Mouse (Mus musculus) MEL (cell line): ENCODE measurements around the gene Mymx. TPM values are rescaled to one million over a fixed set of nuclear protein-coding genes. Genes with fewer than 3 reads are reported as not detected.
A peak's percentile ranks its signal among the peaks of the same experiment; 100 is the strongest.

Experiments used
- DNase-seq: peaks from one replicate; pipeline ENCODE4 v3.0.0; 2011; ENCODE audit warnings: low read depth, low spot score
- H3K27ac ChIP-seq: 2 replicates; pipeline ENCODE4 v1.5.1; 2012; ENCODE audit warnings: low read depth, mild to moderate bottlenecking, control low read depth, low read length, moderate library complexity; ENCODE audit not compliant: control insufficient read depth
- H3K27me3 ChIP-seq, 2 experiments: fragments of 150-350 bp in 1 of 2; sonication (generic) in 1 of 2; 2 replicates each; pipeline ENCODE4 v1.6.1; 2012; ENCODE audit warnings: low read length in 2 of 2, mild to moderate bottlenecking in 2 of 2, improper control_type of control experiment in 1 of 2, moderate library complexity in 1 of 2; ENCODE audit not compliant: insufficient read depth in 2 of 2, control insufficient read depth in 1 of 2
- H3K36me3 ChIP-seq, 2 experiments: 2 replicates each; pipeline ENCODE4 v1.6.1; 2012 to 2014; ENCODE audit warnings: low read length in 2 of 2, improper control_type of control experiment in 1 of 2, inconsistent platforms in 1 of 2, mild to moderate bottlenecking in 1 of 2; ENCODE audit not compliant: insufficient read depth in 2 of 2, control insufficient read depth in 1 of 2
- H3K4me1 ChIP-seq, 2 experiments: fragments of 150-350 bp in 1 of 2; sonication (generic) in 1 of 2; 2 replicates each; pipeline ENCODE4 v1.6.1; 2012; ENCODE audit warnings: low read length in 2 of 2, improper control_type of control experiment in 1 of 2, mild to moderate bottlenecking in 1 of 2; ENCODE audit not compliant: insufficient read depth in 2 of 2, control insufficient read depth in 1 of 2
- H3K4me3 ChIP-seq, 2 experiments: fragments of 150-350 bp in 1 of 2; sonication (generic) in 1 of 2; 2 replicates each; pipeline ENCODE4 v1.5.1; 2012; ENCODE audit warnings: low read depth in 2 of 2, low read length in 2 of 2, mild to moderate bottlenecking in 2 of 2, moderate library complexity in 2 of 2, control low read depth in 1 of 2, improper control_type of control experiment in 1 of 2; ENCODE audit not compliant: control insufficient read depth in 1 of 2, insufficient read depth in 1 of 2
- H3K79me2 ChIP-seq: 2 replicates; pipeline ENCODE4 v1.6.1; 2012; ENCODE audit warnings: mild to moderate bottlenecking, low read length, moderate library complexity; ENCODE audit not compliant: control insufficient read depth, poor library complexity, insufficient read depth
- H3K9ac ChIP-seq: 2 replicates; pipeline ENCODE4 v1.6.1; 2012; ENCODE audit warnings: low read depth, mild to moderate bottlenecking, control low read depth, low read length, moderate library complexity; ENCODE audit not compliant: control insufficient read depth, poor library complexity, severe bottlenecking
- H3K9me3 ChIP-seq: fragments of 150-350 bp; sonication (generic); replicated peaks from 2 replicates; pipeline ENCODE4 v1.6.1; 2012; ENCODE audit warnings: mild to moderate bottlenecking, low read length, improper control_type of control experiment, moderate library complexity; ENCODE audit not compliant: insufficient read depth
- CHD2 ChIP-seq: IDR thresholded peaks from 2 replicates; pipeline ENCODE4 v1.6.1; 2011; ENCODE audit warnings: low read length, improper control_type of control experiment
- CTCF ChIP-seq, 3 experiments: IDR thresholded peaks in 2 of 3; conservative IDR thresholded peaks in 1 of 3; 2 replicates each; pipeline ENCODE4 v1.5.1; 2011 to 2012; ENCODE audit warnings: low read length in 3 of 3, low read depth in 2 of 3, mild to moderate bottlenecking in 2 of 3, improper control_type of control experiment in 1 of 3, inconsistent platforms in 1 of 3, mixed read lengths in 1 of 3, moderate library complexity in 1 of 3; ENCODE audit not compliant: control insufficient read depth in 1 of 3, insufficient read depth in 1 of 3, poor library complexity in 1 of 3, severe bottlenecking in 1 of 3
- E2F4 ChIP-seq: IDR thresholded peaks from 2 replicates; pipeline ENCODE4 v1.6.1; 2011; ENCODE audit warnings: low read depth, low read length, improper control_type of control experiment, borderline replicate concordance
- EP300 ChIP-seq, 2 experiments: IDR thresholded peaks; 2 replicates each; pipeline ENCODE4 v1.6.1; 2011; ENCODE audit warnings: improper control_type of control experiment in 2 of 2, low read length in 2 of 2, low read depth in 1 of 2, mild to moderate bottlenecking in 1 of 2
- MAFK ChIP-seq: IDR thresholded peaks from 2 replicates; pipeline ENCODE4 v1.6.1; 2011; ENCODE audit warnings: low read depth, mild to moderate bottlenecking, low read length, improper control_type of control experiment, borderline replicate concordance
- MEF2A ChIP-seq: IDR thresholded peaks from 2 replicates; pipeline ENCODE4 v1.6.1; 2014; ENCODE audit warnings: low read depth, mild to moderate bottlenecking, inconsistent platforms, low read length, improper control_type of control experiment; ENCODE audit not compliant: poor library complexity, insufficient replicate concordance, severe bottlenecking; ENCODE audit errors: extremely low read depth
- MXI1 ChIP-seq: IDR thresholded peaks from 2 replicates; pipeline ENCODE4 v1.6.1; 2011; ENCODE audit warnings: mild to moderate bottlenecking, low read depth, low read length, improper control_type of control experiment
- MYC ChIP-seq: IDR thresholded peaks from 2 replicates; pipeline ENCODE4 v1.6.1; 2011; ENCODE audit warnings: low read depth, mild to moderate bottlenecking, low read length, improper control_type of control experiment, moderate library complexity
- NELFE ChIP-seq: IDR thresholded peaks from 2 replicates; pipeline ENCODE4 v1.6.1; 2011; ENCODE audit warnings: low read depth, low read length, improper control_type of control experiment
- NRF1 ChIP-seq: IDR thresholded peaks from 2 replicates; pipeline ENCODE4 v1.6.1; 2014; ENCODE audit warnings: low read depth, mild to moderate bottlenecking, inconsistent platforms, low read length, improper control_type of control experiment, moderate library complexity; ENCODE audit not compliant: poor library complexity, insufficient read depth, severe bottlenecking
- POLR2AphosphoS5 ChIP-seq: IDR thresholded peaks from 2 replicates; pipeline ENCODE4 v1.6.1; 2012; ENCODE audit warnings: low read depth, borderline replicate concordance, mild to moderate bottlenecking, inconsistent platforms, low read length, moderate library complexity, mixed read lengths
- RCOR1 ChIP-seq: IDR thresholded peaks from 2 replicates; pipeline ENCODE4 v1.6.1; 2012; ENCODE audit warnings: low read depth, mild to moderate bottlenecking, inconsistent platforms, low read length, improper control_type of control experiment
- TCF12 ChIP-seq: IDR thresholded peaks from 2 replicates; pipeline ENCODE4 v1.6.1; 2014; ENCODE audit warnings: low read depth, mild to moderate bottlenecking, inconsistent platforms, low read length, improper control_type of control experiment, moderate library complexity
- USF2 ChIP-seq, 2 experiments: IDR thresholded peaks; 2 replicates each; pipeline ENCODE4 v1.6.1; 2011 to 2012; ENCODE audit warnings: improper control_type of control experiment in 2 of 2, low read length in 2 of 2, borderline replicate concordance in 1 of 2, inconsistent platforms in 1 of 2, low read depth in 1 of 2, mild to moderate bottlenecking in 1 of 2; ENCODE audit not compliant: insufficient read depth in 1 of 2
- ZKSCAN1 ChIP-seq: IDR thresholded peaks from 2 replicates; pipeline ENCODE4 v1.6.1; 2012; ENCODE audit warnings: low read depth, mild to moderate bottlenecking, inconsistent platforms, low read length, improper control_type of control experiment, moderate library complexity
- polyA plus RNA-seq, 2 experiments: library from polyadenylated mRNA; stranded (reverse) in 1 of 2; unstranded in 1 of 2; fragments of >175 nt in 1 of 2; fragments of >200 nt in 1 of 2; gene quantifications; 2 replicates each; pipeline versions ENCODE4 v1.2.1 to v1.2.4; 2012; ENCODE audit warnings: low replicate concordance in 2 of 2, low read depth in 1 of 2; ENCODE audit not compliant: insufficient read length in 2 of 2, insufficient read depth in 1 of 2, missing spikeins in 1 of 2
- total RNA-seq: library from RNA; depleted of rRNA; stranded (reverse); fragments of 300-350 nt; gene quantifications from 2 replicates; pipeline ENCODE4 v1.2.3, GENCODE M21; 2012

Mymx gene
- total and polyA plus RNA-seq, 3 experiments = not detected

DNA sequence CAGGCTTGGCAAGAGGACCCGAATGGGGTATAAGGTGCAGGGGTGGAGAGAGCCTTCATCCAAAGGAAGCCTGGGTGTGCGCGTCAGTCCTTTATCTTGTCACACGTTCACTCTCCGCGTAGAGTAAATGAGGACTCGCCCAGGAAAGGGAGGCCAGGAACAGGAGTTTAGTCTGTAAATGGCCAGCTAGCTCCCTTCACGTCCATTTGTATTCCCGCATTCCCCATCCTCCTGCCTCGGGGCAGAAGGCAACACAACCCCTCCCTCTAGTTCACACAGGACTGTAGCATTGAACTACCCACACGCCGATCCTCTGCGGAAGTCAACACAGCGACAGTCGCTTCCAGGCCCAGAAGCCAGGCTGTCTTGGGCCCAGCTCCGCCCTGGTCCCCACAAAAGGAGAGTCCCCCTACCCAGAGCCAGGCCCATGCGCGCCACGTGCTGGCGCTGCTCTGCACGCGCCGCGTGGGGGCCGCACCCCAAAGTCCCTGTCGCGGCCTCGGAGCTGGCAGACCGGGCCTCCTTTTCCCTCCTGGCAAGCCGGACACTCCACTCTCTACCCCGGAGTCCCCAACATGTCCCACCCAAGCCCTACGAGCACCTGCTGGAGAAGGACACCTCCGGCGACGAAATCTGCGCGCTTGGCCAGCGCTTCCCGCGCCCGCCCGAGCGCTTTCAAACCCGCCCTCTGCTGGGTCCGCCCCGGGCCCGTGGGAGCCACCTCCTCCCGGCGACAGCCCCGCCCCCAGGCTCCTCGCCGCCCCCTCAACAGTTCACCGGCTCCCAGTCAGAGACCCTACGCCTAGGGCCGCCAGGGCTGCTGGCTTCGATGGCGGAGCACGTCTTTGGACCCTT, 6.8 kb downstream of the Mymx start (continued):
- TF ChIP-seq ZKSCAN1 = no peak
- TF ChIP-seq USF2 (IDR thresholded peaks at IDR 0.05; ENCODE audit: borderline replicate concordance in 1 of 2, insufficient read depth in 1 of 2, low read depth in 1 of 2, low read length in 2 of 2) = no peak
- peak; percentile 15; the same call in 1 of the 2 replicates for TF ChIP-seq E2F4
- peak; percentile 71 for TF ChIP-seq NELFE
- no peak for TF ChIP-seq MEF2A
- no peak for TF ChIP-seq EP300 (IDR thresholded peaks at IDR 0.05; ENCODE audit: low read depth in 1 of 2, low read length in 2 of 2)
- no peak for TF ChIP-seq CTCF (IDR thresholded peaks at IDR 0.05 in 2 of 3, conservative IDR thresholded peaks at IDR 0.05 in 1 of 3; ENCODE audit: control insufficient read depth in 1 of 3, insufficient read depth in 1 of 3, low read depth in 2 of 3, low read length in 3 of 3, poor library complexity in 1 of 3, severe bottlenecking in 1 of 3)
- no peak for TF ChIP-seq MAFK
- TF ChIP-seq RCOR1 = no peak
- TF ChIP-seq POLR2AphosphoS5 = no peak; the same call in 1 of the 2 replicates
- no peak for TF ChIP-seq NRF1
- TF ChIP-seq CHD2 = no peak
- peak; percentile 93 for TF ChIP-seq MXI1
- TF ChIP-seq, all 39 proteins: peak for 15

DNA sequence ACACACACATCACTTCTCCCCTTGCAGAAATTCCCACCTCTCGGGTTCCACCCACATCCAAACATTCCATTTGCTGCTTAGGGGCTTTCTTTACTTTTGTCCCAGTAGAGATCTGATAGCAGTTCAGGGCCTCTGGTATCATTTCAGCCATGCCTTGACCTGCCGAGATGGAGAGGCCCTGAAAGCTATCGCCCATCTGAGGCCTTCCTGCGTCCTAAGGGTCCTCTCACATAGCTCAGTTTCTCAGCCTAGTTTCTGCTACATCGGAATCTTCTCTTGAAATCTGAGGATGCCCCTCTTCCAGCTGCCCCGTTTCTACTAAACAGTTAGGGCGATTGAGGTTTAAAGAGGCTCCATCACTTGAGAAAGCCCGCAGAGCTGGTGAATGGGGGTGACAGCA, 7.7 kb downstream of the Mymx start:
- DNase-seq = peak; percentile 45
- H3K79me2 ChIP-seq = peaks cover 41% of the 10 kb centered on the region
- no peaks in the 10 kb centered on the region for H3K27me3 ChIP-seq
- H3K27ac ChIP-seq = peak overlapping the region; percentile 64
- no peaks in the 10 kb centered on the region for H3K9me3 ChIP-seq
- peak overlapping the region; percentile 60 to 80 for H3K4me3 ChIP-seq
- peaks cover 5 to 37% of the 10 kb centered on the region in 2 experiments; a peak in 3 of 4 replicates for H3K36me3 ChIP-seq
- peaks cover 26 to 43% of the 10 kb centered on the region in 2 experiments for H3K4me1 ChIP-seq
- H3K9ac ChIP-seq = peak overlapping the region; percentile 80
- TF ChIP-seq EP300 (IDR thresholded peaks at IDR 0.05; ENCODE audit: low read depth in 1 of 2, low read length in 2 of 2) = 0 out of 4 replicates have a peak, but pooled peaks of 1 of the 2 experiments have one; percentile 5
- TF ChIP-seq MYC = no peak
- 0 out of 2 replicates have a peak, but pooled peaks have one; percentile 23 for TF ChIP-seq TCF12
